Mouse (Mus musculus): ENCODE measurements around the gene Fitm2. TPM values are rescaled to one million over a fixed set of nuclear protein-coding genes. Genes with fewer than 3 reads are reported as not detected.

Fitm2 gene
- polyA plus RNA-seq, 1 experiment, result 9.0 TPM

GRCm38 (mm10) chr2:163443543-163443942 lies 28.9 kb downstream of the Fitm2 start:
- Histone ChIP-seq H3K79me3 (ENCODE audit: low read depth) (no peaks in the 10 kb centered on the region), H3K27me3 (ENCODE audit: control insufficient read depth, insufficient read depth, insufficient read length) (peaks cover 38% of the 10 kb centered on the region), H3K36me3 (ENCODE audit: control insufficient read depth, insufficient read depth) (no peaks in the 10 kb centered on the region), H3K79me2 (ENCODE audit: control insufficient read depth, insufficient read depth) (no peaks in the 10 kb centered on the region), H3K4me3 (ENCODE audit: insufficient read depth, poor library complexity, severe bottlenecking) (no peak overlapping the region), H3ac (ENCODE audit: control insufficient read depth, insufficient read length, low read depth) (no peak overlapping the region)
- TF ChIP-seq FOSL1 (IDR thresholded peaks at IDR 0.05; ENCODE audit: insufficient read depth, low read length, poor library complexity, severe bottlenecking) (no peak), CEBPB (IDR thresholded peaks at IDR 0.05; ENCODE audit: low read depth) (no peak), MYOD1 (IDR thresholded peaks at IDR 0.05; ENCODE audit: control insufficient read depth, insufficient read length, low read depth) (no peak), MYOG (IDR thresholded peaks at IDR 0.05; ENCODE audit: control insufficient read depth, extremely low read depth, insufficient read length) (no peak), USF1 (IDR thresholded peaks at IDR 0.05; ENCODE audit: low read depth) (no peak), MAX (IDR thresholded peaks at IDR 0.05) (no peak), CTCF (IDR thresholded peaks at IDR 0.05; ENCODE audit: control insufficient read depth, insufficient read depth, insufficient read length) (no peak)

DNA sequence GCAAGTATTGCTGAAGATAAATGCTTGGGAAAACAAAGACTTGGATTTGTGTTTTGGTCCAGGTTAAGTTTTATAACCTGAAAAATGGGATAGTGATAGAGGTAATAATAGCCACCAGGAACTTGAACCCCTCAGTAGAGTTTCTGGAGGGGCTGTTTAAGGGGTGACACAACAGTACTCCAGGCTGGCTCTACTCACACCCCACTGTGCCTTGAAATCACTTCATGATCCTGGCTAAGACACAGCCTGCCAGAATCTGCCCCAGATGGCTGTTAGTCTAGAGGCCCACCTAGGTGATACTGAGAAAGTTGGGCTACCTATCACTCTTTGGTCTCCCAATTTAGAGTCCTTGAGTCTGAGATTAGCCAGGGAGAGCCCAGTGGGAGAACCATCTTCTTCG lies 32.9 kb downstream of the Fitm2 start:
- Histone ChIP-seq H3ac (ENCODE audit: control insufficient read depth, insufficient read length, low read depth) (no peak overlapping the region), H3K27me3 (ENCODE audit: control insufficient read depth, insufficient read depth, insufficient read length) (peaks cover 27% of the 10 kb centered on the region), H3K4me3 (ENCODE audit: insufficient read depth, poor library complexity, severe bottlenecking) (no peak overlapping the region), H3K79me2 (ENCODE audit: control insufficient read depth, insufficient read depth) (no peaks in the 10 kb centered on the region), H3K36me3 (ENCODE audit: control insufficient read depth, insufficient read depth) (no peaks in the 10 kb centered on the region), H3K79me3 (ENCODE audit: low read depth) (no peaks in the 10 kb centered on the region)
- TF ChIP-seq MYOG (IDR thresholded peaks at IDR 0.05; ENCODE audit: control insufficient read depth, extremely low read depth, insufficient read length), result no peak
- no peak for TF ChIP-seq USF1 (IDR thresholded peaks at IDR 0.05; ENCODE audit: low read depth)
- no peak for TF ChIP-seq MYOD1 (IDR thresholded peaks at IDR 0.05; ENCODE audit: control insufficient read depth, insufficient read length, low read depth)

GRCm38 (mm10) chr2:163438619-163439451 lies 33.6 kb downstream of the Fitm2 start:
- no peak overlapping the region for H3ac ChIP-seq (ENCODE audit: control insufficient read depth, insufficient read length, low read depth)
- H3K4me3 ChIP-seq (ENCODE audit: insufficient read depth, poor library complexity, severe bottlenecking), result no peak overlapping the region
- H3K36me3 ChIP-seq (ENCODE audit: control insufficient read depth, insufficient read depth), result no peaks in the 10 kb centered on the region
- no peaks in the 10 kb centered on the region for H3K79me3 ChIP-seq (ENCODE audit: low read depth)
- peaks cover 25% of the 10 kb centered on the region for H3K27me3 ChIP-seq (ENCODE audit: control insufficient read depth, insufficient read depth, insufficient read length)
- TF ChIP-seq MAX (IDR thresholded peaks at IDR 0.05) (no peak), CEBPB (IDR thresholded peaks at IDR 0.05; ENCODE audit: low read depth) (no peak), FOSL1 (IDR thresholded peaks at IDR 0.05; ENCODE audit: insufficient read depth, low read length, poor library complexity, severe bottlenecking) (no peak), MYOG (IDR thresholded peaks at IDR 0.05; ENCODE audit: control insufficient read depth, extremely low read depth, insufficient read length) (no peak), MYOD1 (IDR thresholded peaks at IDR 0.05; ENCODE audit: control insufficient read depth, insufficient read length, low read depth) (no peak), CTCF (IDR thresholded peaks at IDR 0.05; ENCODE audit: control insufficient read depth, insufficient read depth, insufficient read length) (no peak), USF1 (IDR thresholded peaks at IDR 0.05; ENCODE audit: low read depth) (no peak)
- no peaks in the 10 kb centered on the region for H3K79me2 ChIP-seq (ENCODE audit: control insufficient read depth, insufficient read depth)

DNA sequence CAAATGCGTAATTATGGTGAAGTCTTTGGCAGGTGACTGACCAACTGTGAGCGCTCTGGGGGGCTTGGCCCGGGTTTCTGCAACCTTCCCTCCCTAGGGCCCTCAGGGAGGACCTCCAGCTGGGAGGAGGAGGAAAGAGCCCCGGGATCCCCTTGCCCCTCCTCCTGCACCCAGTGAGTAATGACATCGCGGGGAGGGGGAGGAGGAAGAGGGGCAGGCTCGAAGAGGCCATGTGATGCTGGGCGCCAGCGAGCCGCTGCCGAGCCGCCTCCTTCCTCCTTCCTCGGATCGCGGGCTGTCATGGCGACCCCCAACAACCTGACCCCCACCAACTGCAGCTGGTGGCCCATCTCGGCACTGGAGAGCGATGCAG lies 34.2 kb downstream of the Fitm2 start, which contains the start of gene Gdap1l1:
Gene Gdap1l1 (plus strand): TSS at position 231 of the 373 bp plus-strand sequence.
- Histone ChIP-seq H3ac (ENCODE audit: control insufficient read depth, insufficient read length, low read depth) (no peak within 1 kb of the TSS), H3K36me3 (ENCODE audit: control insufficient read depth, insufficient read depth) (no peaks in the 10 kb centered on the region), H3K79me2 (ENCODE audit: control insufficient read depth, insufficient read depth) (no peaks in the 10 kb centered on the region), H3K79me3 (ENCODE audit: low read depth) (no peaks in the 10 kb centered on the region), H3K27me3 (ENCODE audit: control insufficient read depth, insufficient read depth, insufficient read length) (peaks cover 19% of the 10 kb centered on the region), H3K4me3 (ENCODE audit: insufficient read depth, poor library complexity, severe bottlenecking) (no peak within 1 kb of the TSS)
- no peak for TF ChIP-seq FOSL1 (IDR thresholded peaks at IDR 0.05; ENCODE audit: insufficient read depth, low read length, poor library complexity, severe bottlenecking)
- TF ChIP-seq MAX (IDR thresholded peaks at IDR 0.05), result no peak
- no peak for TF ChIP-seq MYOD1 (IDR thresholded peaks at IDR 0.05; ENCODE audit: control insufficient read depth, insufficient read length, low read depth)
- no peak for TF ChIP-seq CTCF (IDR thresholded peaks at IDR 0.05; ENCODE audit: control insufficient read depth, insufficient read depth, insufficient read length)
- TF ChIP-seq MYOG (IDR thresholded peaks at IDR 0.05; ENCODE audit: control insufficient read depth, extremely low read depth, insufficient read length), result no peak
- TF ChIP-seq USF1 (IDR thresholded peaks at IDR 0.05; ENCODE audit: low read depth), result no peak
- no peak for TF ChIP-seq CEBPB (IDR thresholded peaks at IDR 0.05; ENCODE audit: low read depth)

GRCm38 (mm10) chr2:163437800-163438199 lies 34.6 kb downstream of the Fitm2 start:
- no peak for TF ChIP-seq MYOG (IDR thresholded peaks at IDR 0.05; ENCODE audit: control insufficient read depth, extremely low read depth, insufficient read length)
- no peak for TF ChIP-seq CTCF (IDR thresholded peaks at IDR 0.05; ENCODE audit: control insufficient read depth, insufficient read depth, insufficient read length)
- no peak for TF ChIP-seq FOSL1 (IDR thresholded peaks at IDR 0.05; ENCODE audit: insufficient read depth, low read length, poor library complexity, severe bottlenecking)
- TF ChIP-seq CEBPB (IDR thresholded peaks at IDR 0.05; ENCODE audit: low read depth), result no peak
- TF ChIP-seq MYOD1 (IDR thresholded peaks at IDR 0.05; ENCODE audit: control insufficient read depth, insufficient read length, low read depth), result no peak
- no peak for TF ChIP-seq USF1 (IDR thresholded peaks at IDR 0.05; ENCODE audit: low read depth)
- no peak for TF ChIP-seq MAX (IDR thresholded peaks at IDR 0.05)
- no peak overlapping the region for H3K4me3 ChIP-seq (ENCODE audit: insufficient read depth, poor library complexity, severe bottlenecking)
- H3K79me3 ChIP-seq (ENCODE audit: low read depth), result no peaks in the 10 kb centered on the region
- H3ac ChIP-seq (ENCODE audit: control insufficient read depth, insufficient read length, low read depth), result no peak overlapping the region
- no peaks in the 10 kb centered on the region for H3K79me2 ChIP-seq (ENCODE audit: control insufficient read depth, insufficient read depth)
- H3K27me3 ChIP-seq (ENCODE audit: control insufficient read depth, insufficient read depth, insufficient read length), result peaks cover 15% of the 10 kb centered on the region
- no peaks in the 10 kb centered on the region for H3K36me3 ChIP-seq (ENCODE audit: control insufficient read depth, insufficient read depth)

All from C2C12 (cell line).